Mouse (Mus musculus) brain, embryonic 14.5 days (tissue): ENCODE results near the gene Lasp1. TPM values are rescaled to one million over a fixed set of nuclear protein-coding genes. Genes with fewer than 3 reads are reported as not detected.

Experiments
- DNase-seq: peaks from one replicate; pipeline ENCODE4 v3.0.0-alpha.2; 2011; ENCODE audit warnings: low read depth
- CTCF ChIP-seq: fragments of 200-500 bp; IDR thresholded peaks from 2 replicates; pipeline ENCODE4 v1.5.1; 2012; ENCODE audit warnings: inconsistent platforms, mild to moderate bottlenecking, moderate library complexity, borderline replicate concordance; ENCODE audit not compliant: insufficient read depth, insufficient read length; ENCODE audit errors: extremely low read depth
- POLR2A ChIP-seq: fragments of 200-500 bp; IDR thresholded peaks from 2 replicates; pipeline ENCODE4 v1.6.1; 2012; ENCODE audit warnings: mild to moderate bottlenecking, inconsistent platforms, borderline replicate concordance; ENCODE audit not compliant: poor library complexity, insufficient read depth, insufficient read length, severe bottlenecking; ENCODE audit errors: extremely low read depth
- polyA plus RNA-seq: library from polyadenylated mRNA; depleted of rRNA; stranded (reverse); fragments of >200 nt; gene quantifications from 2 replicates; pipeline ENCODE4 v1.2.3, GENCODE M21; 2012

Gene Lasp1
- polyA plus RNA-seq, 1 experiment: 139 TPM

DNA sequence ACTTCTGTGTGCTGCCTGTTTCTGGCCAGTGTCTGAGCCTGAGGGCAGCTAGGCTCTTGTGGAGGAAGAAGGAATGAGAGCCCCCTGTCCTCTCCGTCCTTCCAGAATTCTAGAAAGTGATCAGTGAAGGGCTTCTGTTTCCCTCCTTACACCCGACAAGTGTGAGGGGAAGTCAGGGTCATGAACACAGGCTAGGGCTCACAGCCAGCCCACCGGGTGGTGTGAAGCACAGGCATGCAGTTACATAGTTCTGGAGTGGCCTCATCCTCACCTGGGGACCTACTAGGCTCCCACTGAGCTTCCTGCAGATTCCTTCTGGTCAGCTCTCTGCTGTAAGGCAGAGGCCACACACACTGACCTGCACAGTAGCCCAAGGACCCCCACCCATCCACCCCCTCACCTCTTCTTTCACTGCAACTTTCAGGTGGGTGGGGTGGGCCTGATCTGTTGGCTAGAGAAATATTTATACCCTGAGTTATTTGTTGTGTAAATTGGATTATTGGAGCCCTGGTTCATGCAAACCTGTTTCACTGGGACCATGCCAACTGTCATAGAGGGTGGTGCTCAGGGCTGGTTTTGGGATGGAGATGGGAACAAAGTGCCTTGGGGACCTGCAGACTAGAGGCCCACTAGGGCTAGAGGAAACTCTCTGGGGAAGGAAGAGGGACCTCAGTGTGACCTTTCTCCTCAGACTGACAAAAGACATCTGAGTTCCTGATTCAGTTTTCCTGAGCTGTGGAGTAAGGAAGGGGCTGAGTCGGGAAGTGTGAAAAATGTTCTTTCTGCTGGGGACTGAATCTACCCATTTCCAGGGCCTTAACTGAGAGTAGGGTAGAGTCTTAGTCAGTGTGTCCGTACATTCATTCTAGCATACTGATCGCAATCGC, 10.7 kb downstream of the Lasp1 start:
- TF ChIP-seq CTCF (no peak), POLR2A (no peak)

DNA sequence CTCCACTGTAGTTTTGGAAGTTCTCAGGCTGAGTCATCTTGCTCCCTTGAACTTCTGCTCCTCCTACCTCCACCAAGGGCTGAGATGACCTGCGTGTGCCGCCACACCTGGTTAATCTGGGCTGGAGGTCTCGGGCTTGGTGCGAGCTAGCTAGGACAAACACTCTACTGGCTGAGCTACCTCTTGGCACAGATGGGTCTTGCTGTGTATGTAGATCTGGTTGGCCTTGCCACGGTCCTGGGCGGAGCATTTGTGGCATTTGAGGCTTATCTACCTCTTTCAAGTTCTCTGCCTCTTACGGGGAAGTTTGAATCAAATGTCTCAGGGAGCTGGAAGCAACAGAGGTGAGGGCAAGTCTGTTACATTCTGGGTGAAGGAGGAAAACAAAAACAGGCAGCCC, 11.6 kb downstream of the Lasp1 start:
- TF ChIP-seq POLR2A: no peak
- no peak for TF ChIP-seq CTCF
- no peak for DNase-seq

More for the DNA sequence above, 10.7 kb downstream of the Lasp1 start:
- DNase-seq: no peak

DNA sequence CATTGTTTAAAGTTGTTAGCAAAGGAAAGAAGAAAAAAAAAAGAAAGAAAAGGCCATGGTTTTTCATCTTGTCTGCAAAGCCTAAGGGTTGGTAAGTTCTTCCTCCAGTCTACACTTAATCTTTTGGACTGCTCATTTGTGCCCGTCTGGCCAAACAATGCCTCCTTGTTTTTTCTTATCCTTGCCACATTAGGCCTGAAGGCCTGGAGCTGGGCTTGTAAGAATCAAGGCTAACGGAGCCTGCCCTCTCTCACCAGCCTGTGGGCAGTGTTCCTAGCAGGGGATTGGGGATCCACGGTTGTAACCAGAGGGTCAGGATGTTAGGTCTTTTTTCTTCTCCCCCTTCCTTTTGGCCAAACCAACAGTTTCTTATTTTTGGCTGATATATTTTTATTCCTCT, 12.2 kb downstream of the Lasp1 start:
- TF ChIP-seq POLR2A (no peak), CTCF (no peak)
- DNase-seq: peak; percentile 63

DNA sequence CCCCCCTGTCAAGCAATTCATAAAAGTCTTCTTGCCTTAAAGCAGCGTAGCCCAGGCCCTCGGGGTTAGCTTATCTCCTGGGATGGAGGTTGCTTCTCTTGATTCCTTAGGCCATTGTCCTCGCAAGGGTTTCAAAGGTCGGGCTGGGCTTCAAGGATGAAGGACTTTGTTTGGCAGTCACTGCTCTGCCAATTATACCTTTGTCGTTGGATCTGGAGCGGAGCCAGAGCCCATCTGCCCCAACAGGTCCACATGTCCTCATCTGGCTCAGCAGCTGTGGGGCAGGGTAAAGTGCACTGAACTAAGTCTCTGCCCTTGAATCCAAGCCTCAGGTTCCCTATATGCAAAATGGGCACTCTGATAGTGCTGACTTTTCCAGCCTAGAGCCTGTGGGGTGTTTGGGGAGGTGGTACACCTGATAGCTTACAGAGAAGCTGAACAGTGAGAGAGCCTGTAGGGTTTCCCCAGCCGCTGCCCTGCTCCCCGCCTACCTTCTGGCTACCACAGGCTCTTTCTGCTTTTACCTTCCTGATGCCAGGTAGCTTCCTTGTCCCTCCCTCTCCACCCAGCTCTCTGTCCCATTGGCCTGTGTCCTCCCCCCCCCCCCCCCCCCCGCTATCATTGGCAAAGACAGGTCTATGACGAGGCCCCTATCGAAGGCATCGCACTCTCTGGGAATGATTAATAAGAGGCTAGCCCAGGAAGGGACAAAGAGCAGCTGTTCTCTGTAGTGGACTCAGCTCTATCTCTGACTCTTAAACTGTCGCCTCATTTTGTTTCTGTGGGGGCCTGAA, 13.0 kb downstream of the Lasp1 start:
- DNase-seq: peak; percentile 53

DNA sequence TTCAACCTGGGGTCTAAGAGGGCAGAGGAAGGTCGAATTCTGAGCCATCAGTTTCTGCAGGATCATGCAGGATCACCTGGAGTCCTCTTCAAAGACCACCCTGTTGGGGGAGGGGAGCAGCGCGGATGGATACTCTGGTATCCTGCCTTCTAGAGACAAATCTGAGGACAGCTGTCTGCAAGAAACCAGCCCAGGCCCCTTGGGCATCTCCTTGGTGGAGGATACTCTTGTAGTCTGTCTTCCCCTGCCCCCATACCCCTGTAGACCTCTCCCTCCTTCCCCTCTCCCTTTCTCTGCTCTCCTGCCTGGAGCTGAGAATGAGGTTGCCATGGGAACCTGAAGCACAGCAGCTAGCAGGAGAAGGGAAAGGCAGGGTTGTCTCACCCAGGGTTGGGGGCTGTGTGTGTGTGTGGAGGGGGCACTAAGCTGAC, 13.7 kb downstream of the Lasp1 start:
- DNase-seq: peak; percentile 96
- no peak for TF ChIP-seq CTCF
- no peak for TF ChIP-seq POLR2A

More for the DNA sequence above, 13.0 kb downstream of the Lasp1 start:
- TF ChIP-seq POLR2A (no peak), CTCF (no peak)

DNA sequence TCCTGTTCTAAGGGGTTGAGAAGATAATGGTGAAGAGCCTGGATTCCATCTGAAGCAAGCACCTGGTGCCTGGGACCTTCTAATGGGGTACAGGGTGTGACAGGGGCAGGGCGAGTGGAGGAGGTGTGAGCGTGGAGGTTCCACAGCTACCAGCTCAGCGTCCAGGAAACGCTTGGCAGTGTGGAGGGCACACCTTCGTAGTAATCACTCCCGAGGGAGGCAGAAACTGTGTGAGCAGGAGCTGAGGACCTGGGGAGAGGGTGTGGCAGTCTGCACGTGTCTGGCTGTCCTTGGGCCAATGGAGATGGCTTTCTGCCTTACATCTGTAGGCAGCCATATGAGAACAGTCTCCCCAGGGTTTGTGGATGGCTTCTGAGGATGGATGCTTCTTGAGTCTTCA, 14.3 kb downstream of the Lasp1 start:
- no peak for DNase-seq
- no peak for TF ChIP-seq POLR2A
- no peak for TF ChIP-seq CTCF

DNA sequence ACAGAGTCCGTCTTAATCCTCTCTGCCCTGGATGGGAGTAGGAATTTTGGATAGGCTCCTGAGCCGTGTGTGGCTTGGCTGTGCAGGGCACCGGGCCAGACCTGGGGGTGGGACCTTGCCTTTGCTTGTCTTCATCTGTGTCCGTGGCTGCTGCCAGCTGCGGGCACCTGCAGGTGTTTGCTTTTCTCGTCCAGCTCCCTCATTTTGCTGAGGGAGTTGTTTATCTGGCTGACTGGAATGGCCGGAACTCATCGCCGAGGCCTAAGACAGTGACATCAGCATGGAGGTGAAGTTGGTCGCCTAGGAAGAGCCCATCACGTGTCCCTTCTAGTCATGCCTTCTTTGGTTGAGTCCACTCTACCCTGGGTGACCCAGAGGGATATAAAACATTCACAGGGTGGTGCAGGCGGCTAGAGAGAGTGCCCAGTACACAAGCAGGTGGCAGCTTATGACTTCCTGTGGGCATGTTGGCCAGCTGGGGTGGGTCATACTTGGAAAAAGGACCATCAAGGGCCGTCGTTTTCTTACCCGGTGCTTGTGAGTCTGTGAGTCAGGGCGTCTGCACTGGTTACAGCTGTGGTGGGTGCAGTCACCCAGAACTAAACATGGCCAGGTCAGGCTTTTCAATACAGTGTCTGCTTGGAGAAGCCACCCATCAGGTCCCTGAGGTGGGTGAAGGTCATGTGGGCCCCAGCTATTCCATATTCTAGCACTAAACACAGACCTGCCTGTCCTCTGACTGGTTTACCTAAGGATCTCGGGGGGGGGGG, 15.1 kb downstream of the Lasp1 start:
- no peak for DNase-seq
- TF ChIP-seq CTCF (no peak), POLR2A (no peak)

DNA sequence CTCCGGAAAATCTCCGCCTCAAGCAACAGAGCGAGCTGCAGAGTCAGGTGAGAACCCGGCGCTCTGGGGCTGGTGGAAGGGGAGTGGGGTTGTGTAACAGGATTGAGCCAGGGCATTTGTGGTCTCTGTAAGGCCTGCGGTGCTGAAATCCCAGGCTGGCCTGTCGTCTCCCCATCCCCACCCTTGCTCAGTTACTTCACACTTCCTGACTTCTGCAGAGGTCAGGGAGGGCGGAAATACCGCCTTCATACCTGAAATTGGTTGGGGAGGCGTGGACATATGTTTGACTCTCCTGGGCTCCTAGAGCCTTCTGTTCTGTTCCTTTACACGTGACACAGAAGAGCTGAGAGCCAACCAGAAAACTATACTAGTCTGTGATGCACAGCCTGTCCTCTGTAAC, 16.9 kb downstream of the Lasp1 start:
- TF ChIP-seq POLR2A (no peak), CTCF (no peak)
- DNase-seq: no peak

DNA sequence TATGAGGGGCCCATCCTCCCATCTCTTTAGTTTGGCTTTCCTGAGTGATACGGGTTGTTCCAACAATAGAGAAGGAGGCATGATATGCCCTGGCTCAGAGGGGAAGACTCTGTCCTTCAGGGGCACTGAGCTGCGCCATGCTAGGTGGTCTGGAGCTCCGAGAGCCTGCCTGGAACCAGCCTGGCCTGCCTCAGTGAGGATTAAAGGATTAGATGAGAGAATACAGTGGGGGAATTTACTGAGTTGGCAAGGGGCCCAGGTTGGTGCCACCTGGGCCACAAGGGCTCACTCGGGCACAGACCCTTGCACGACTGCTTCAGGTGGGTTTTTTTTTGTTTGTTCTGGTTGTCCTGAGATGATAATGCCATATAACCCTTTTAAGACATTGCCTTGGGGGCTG, 17.4 kb downstream of the Lasp1 start:
- no peak for TF ChIP-seq POLR2A
- no peak for TF ChIP-seq CTCF
- no peak for DNase-seq

DNA sequence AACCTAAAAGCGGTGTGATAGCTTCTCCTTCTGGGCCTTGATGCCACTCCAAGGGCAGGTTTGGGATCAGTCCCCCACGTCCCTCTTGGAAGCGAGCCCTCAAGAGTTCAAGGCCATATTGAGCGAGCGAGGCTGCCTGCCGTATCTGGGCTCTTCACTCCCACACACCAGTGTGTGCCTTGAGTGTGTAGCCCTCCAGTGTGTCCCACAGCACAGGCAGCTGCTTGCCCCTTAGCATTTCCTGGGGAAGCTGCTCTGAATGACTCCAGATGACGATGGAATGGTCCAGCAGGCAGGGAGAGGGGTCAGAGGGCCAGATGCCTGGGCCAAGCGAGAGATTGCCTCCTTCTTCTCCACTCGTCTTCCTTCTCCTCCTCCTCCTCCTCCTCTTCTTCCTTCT, 18.1 kb downstream of the Lasp1 start:
- DNase-seq: no peak
- no peak for TF ChIP-seq CTCF
- TF ChIP-seq POLR2A: no peak

DNA sequence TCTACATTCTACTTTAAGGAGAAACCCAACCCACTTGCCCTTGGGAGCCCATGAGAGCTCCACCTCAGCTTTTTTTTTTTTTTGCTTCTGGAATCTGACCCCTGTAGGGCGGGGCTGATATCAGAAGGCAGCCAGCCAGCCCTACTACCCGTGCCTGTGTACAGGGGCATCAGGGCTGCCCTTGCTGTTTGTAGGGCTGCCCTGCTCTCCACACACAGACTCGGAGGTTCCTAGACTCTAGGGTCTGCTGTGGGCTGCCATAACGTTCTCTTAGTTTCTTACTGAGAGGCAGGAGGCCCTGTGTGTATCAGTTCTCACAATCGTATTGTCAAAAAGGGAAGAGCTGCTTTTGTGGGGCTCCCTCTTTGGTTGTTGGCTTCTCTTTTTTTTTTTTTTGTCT, 18.6 kb downstream of the Lasp1 start:
- TF ChIP-seq POLR2A: no peak
- TF ChIP-seq CTCF: no peak
- DNase-seq: no peak
